In the genomic region with DNA sequence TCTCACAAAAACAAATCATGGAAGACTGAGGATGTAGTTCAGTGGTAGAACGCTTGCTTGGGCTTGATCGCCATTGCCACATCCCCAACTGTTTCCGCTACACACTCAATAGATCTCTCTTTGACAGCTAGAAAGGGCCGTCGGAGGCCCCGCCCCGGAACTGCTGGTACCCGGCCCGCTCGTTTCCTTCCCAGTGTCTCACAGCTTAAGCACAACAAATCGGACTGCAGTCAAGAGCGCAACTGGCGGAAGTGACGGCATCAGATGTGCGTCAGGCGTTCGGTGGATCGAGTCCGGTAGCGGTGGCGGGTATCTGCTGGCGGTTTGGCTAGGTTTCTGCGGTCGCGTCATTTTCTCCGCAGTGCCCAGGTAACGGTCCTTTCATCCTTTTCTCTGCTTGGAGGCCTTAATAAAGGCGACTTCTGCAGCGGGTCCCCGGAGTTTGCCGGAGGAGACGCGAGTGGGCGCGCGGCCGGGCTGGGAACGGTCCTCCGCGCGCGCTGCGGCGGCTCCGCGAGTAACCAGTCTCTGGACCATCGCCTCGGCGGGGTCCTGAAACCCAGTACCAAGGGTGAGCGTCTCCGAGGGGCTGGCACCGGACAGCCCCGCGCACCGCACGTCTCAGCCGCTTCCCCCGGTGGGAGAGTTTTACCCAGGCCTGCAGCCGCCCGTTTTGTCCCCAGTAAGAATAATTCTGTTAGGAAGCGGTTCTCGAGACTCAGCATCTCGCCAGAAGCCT, we compare ENCODE assay signal across 8 mouse cellular contexts. TPM values are rescaled to one million over a fixed set of nuclear protein-coding genes. Genes with fewer than 3 reads are reported as not detected.
DNase-seq lines count a peak whose midpoint lies in the region; ATAC-seq lines count a peak whose summit lies in the region.

A gene (minus strand): TSS at position 96 of the 739 bp plus-strand sequence.
A gene (plus strand): TSS at position 233 of the 739 bp plus-strand sequence.

- under 1% methylated on average over 63 of the region's 63 CpGs for WGBS in hindbrain, embryonic 14.5 days

- H3K9ac ChIP-seq in hindbrain, embryonic 14.5 days: peak within 1 kb of the TSS; percentile 87

- H3K36me3 ChIP-seq in hindbrain, embryonic 14.5 days (replicated peaks; ENCODE audit: control insufficient read depth, insufficient read depth): peaks cover 31% of the 10 kb centered on the region

- H3K4me2 ChIP-seq in hindbrain, embryonic 14.5 days (replicated peaks): peak within 1 kb of the TSS; percentile 96

- DNase-seq in R1 (ENCODE audit: low read depth, low spot score): peak; percentile 99
- DNase-seq in cerebellum, postnatal 25 days: peak; percentile 98
- peak; percentile 98 for DNase-seq in frontal cortex, postnatal 25 days (ENCODE audit: low spot score in 2 of 2)
- DNase-seq in hindbrain, embryonic 14.5 days (ENCODE audit: low spot score): peak; percentile 99
- DNase-seq in layer of hippocampus, postnatal 36 days: peak; percentile 98
- DNase-seq in lung, postnatal 36 days: peak; percentile 99
- DNase-seq in retina, postnatal 1 day: peak; percentile 99
- DNase-seq in urinary bladder, adult 18-20 months (ENCODE audit: low spot score in 2 of 2): peak; percentile 95 to 97

- no peaks in the 10 kb centered on the region for H3K9me3 ChIP-seq in hindbrain, embryonic 14.5 days (ENCODE audit: control insufficient read depth, low read length)

- H3K27ac ChIP-seq in hindbrain, embryonic 14.5 days: peak within 1 kb of the TSS; percentile 92

- H3K4me3 ChIP-seq in hindbrain, embryonic 14.5 days (replicated peaks; ENCODE audit: low read length): peak within 1 kb of the TSS; percentile 90

- no peaks in the 10 kb centered on the region for H3K27me3 ChIP-seq in hindbrain, embryonic 14.5 days (ENCODE audit: control insufficient read depth, insufficient read depth, low read length)

- ATAC-seq in hindbrain, embryonic 14.5 days (ENCODE audit: low FRiP score): peak; percentile 94

- H3K4me1 ChIP-seq in hindbrain, embryonic 14.5 days (replicated peaks; ENCODE audit: control insufficient read depth, insufficient read depth, low read length): peaks cover 36% of the 10 kb centered on the region

RNA-seq across cellular contexts. Expression of the first gene that starts in this region (rescaled TPM):
- 241 and 266 TPM in 2 replicates for polyA plus RNA-seq in hindbrain, embryonic 14.5 days (2014; fragmentation: Nextera tagmentation; extraction: Ambion mirVana)
- 100 to 1,000 TPM; 120 to 138 TPM for total RNA-seq in layer of hippocampus, postnatal 36 days (2021)

RNA-seq across cellular contexts. Expression of the second gene that starts in this region (rescaled TPM):
- polyA plus RNA-seq in hindbrain, embryonic 14.5 days (2014; fragmentation: Nextera tagmentation; extraction: Ambion mirVana): 55.9 and 56.6 TPM in 2 replicates
- total RNA-seq in layer of hippocampus, postnatal 36 days (2021): 10 to 100 TPM; 30.3 to 36.0 TPM

Comparison
In these comparisons a context has a peak if more than half of its experiments do, and no peak if none do; other contexts are left out.
1. Peak in every context shown above with its lines: DNase-seq, ATAC-seq, H3K4me3 ChIP-seq and H3K27ac ChIP-seq.